Mouse (Mus musculus) liver, adult 2 months (tissue): ENCODE results near the gene P3h4. TPM values are rescaled to one million over a fixed set of nuclear protein-coding genes. Genes with fewer than 3 reads are reported as not detected.

Source experiments
- DNase-seq: peaks from one replicate; pipeline ENCODE4 v3.0.0-alpha.2; 2011; ENCODE audit warnings: low read depth, low spot score; ENCODE audit errors: extremely low read depth
- H3K27ac ChIP-seq: fragments of 200-500 bp; replicated peaks from 2 replicates; pipeline ENCODE4 v1.5.1; 2012; ENCODE audit warnings: low read depth, mild to moderate bottlenecking, control low read depth, inconsistent platforms, low read length; ENCODE audit not compliant: insufficient read depth
- H3K27me3 ChIP-seq: fragments of 200-500 bp; 2 replicates; pipeline ENCODE4 v1.6.1; 2012; ENCODE audit warnings: mild to moderate bottlenecking, moderate library complexity, low read length, inconsistent platforms; ENCODE audit not compliant: control insufficient read depth, insufficient read depth
- H3K36me3 ChIP-seq: fragments of 200-500 bp; 2 replicates; pipeline ENCODE4 v1.6.1; 2012; ENCODE audit warnings: low read length, inconsistent platforms; ENCODE audit not compliant: control insufficient read depth, insufficient read depth
- H3K4me1 ChIP-seq: fragments of 200-500 bp; 2 replicates; pipeline ENCODE4 v1.6.1; 2011; ENCODE audit warnings: low read length; ENCODE audit not compliant: control insufficient read depth, insufficient read depth
- H3K4me3 ChIP-seq: fragments of 200-500 bp; 2 replicates; pipeline ENCODE4 v1.5.1; 2011; ENCODE audit warnings: low read depth, mild to moderate bottlenecking, control low read depth, low read length, moderate library complexity; ENCODE audit not compliant: insufficient read depth
- H3K79me2 ChIP-seq: fragments of 200-500 bp; 2 replicates; pipeline ENCODE4 v1.6.1; 2012; ENCODE audit warnings: inconsistent platforms, mild to moderate bottlenecking, low read length, moderate library complexity; ENCODE audit not compliant: control insufficient read depth, insufficient read depth
- H3K9ac ChIP-seq: fragments of 200-500 bp; 2 replicates; pipeline ENCODE4 v1.6.1; 2012; ENCODE audit warnings: low read depth, mild to moderate bottlenecking, control low read depth, inconsistent platforms, low read length
- CTCF ChIP-seq: fragments of 200-500 bp; IDR thresholded peaks from 2 replicates; pipeline ENCODE4 v1.5.1; 2011; ENCODE audit warnings: low read depth, low read length, control low read depth
- POLR2A ChIP-seq: fragments of 200-500 bp; IDR thresholded peaks from 2 replicates; pipeline ENCODE4 v1.6.1; 2011; ENCODE audit warnings: low read length, control low read depth; ENCODE audit not compliant: insufficient read depth; ENCODE audit errors: extremely low read depth
- WGBS: fragments of 180-500 bp; shearing (Covaris S2); methylation state at CpG from one replicate; pipeline ENCODE4 v1.1.7; 2018; 5-methylcytosine and 5-hydroxymethylcytosine counted together
- polyA plus RNA-seq: library from polyadenylated mRNA; depleted of rRNA; stranded (reverse); fragments of >200 nt; gene quantifications from 2 replicates; pipeline ENCODE4 v1.2.3, GENCODE M21; 2012
- total RNA-seq: library from RNA; depleted of rRNA; stranded (reverse); fragments of >200 nt; gene quantifications from 2 replicates; pipeline ENCODE4 v1.2.3, GENCODE M21; 2014

P3h4 gene
- total and polyA plus RNA-seq, 2 experiments, result 1.2 TPM

- no peak overlapping the region for H3K27ac ChIP-seq
- no peak for DNase-seq
- H3K4me3 ChIP-seq, result no peak overlapping the region
- H3K4me1 ChIP-seq, result peaks cover 4% of the 10 kb centered on the region; the same call in 1 of the 2 replicates
- H3K9ac ChIP-seq, result no peak overlapping the region
- TF ChIP-seq POLR2A (no peak), CTCF (no peak)
- H3K36me3 ChIP-seq, result no peaks in the 10 kb centered on the region
- no peaks in the 10 kb centered on the region for H3K27me3 ChIP-seq
- 90% methylated on average over 8 of the region's 8 CpGs for WGBS
- H3K79me2 ChIP-seq, result no peaks in the 10 kb centered on the region
Observed at GRCm38 (mm10) chr11:100406273-100406672, 8.4 kb downstream of the P3h4 start.

GRCm38 (mm10) chr11:100404456-100405074, 10.1 kb downstream of the P3h4 start:
- H3K4me1 ChIP-seq, result peaks cover 4% of the 10 kb centered on the region; the same call in 1 of the 2 replicates
- WGBS, result 92% methylated on average over 3 of the region's 3 CpGs
- no peaks in the 10 kb centered on the region for H3K36me3 ChIP-seq
- no peak for DNase-seq
- no peak overlapping the region for H3K27ac ChIP-seq
- no peaks in the 10 kb centered on the region for H3K79me2 ChIP-seq
- no peaks in the 10 kb centered on the region for H3K27me3 ChIP-seq
- no peak for TF ChIP-seq CTCF
- no peak for TF ChIP-seq POLR2A
- H3K9ac ChIP-seq, result no peak overlapping the region
- no peak overlapping the region for H3K4me3 ChIP-seq

GRCm38 (mm10) chr11:100403445-100404134, 11.0 kb downstream of the P3h4 start:
- Histone ChIP-seq H3K36me3 (no peaks in the 10 kb centered on the region), H3K4me1 (peaks cover 4% of the 10 kb centered on the region; the same call in 1 of the 2 replicates), H3K9ac (no peak overlapping the region), H3K79me2 (no peaks in the 10 kb centered on the region), H3K27ac (no peak overlapping the region), H3K27me3 (no peaks in the 10 kb centered on the region), H3K4me3 (no peak overlapping the region)
- WGBS, result 69% methylated on average over 10 of the region's 10 CpGs
- no peak for TF ChIP-seq CTCF
- no peak for TF ChIP-seq POLR2A
- no peak for DNase-seq

- no peak for DNase-seq
- no peak overlapping the region for H3K9ac ChIP-seq
- no peaks in the 10 kb centered on the region for H3K36me3 ChIP-seq
- H3K27me3 ChIP-seq, result no peaks in the 10 kb centered on the region
- TF ChIP-seq CTCF (no peak), POLR2A (no peak)
- no peak overlapping the region for H3K27ac ChIP-seq
- no peak overlapping the region for H3K4me3 ChIP-seq
- no peaks in the 10 kb centered on the region for H3K79me2 ChIP-seq
- WGBS, result 75% methylated on average over 2 of the region's 2 CpGs
- H3K4me1 ChIP-seq, result peaks cover 6% of the 10 kb centered on the region; the same call in 1 of the 2 replicates
Observed at GRCm38 (mm10) chr11:100402682-100403081, 12.0 kb downstream of the P3h4 start.

GRCm38 (mm10) chr11:100402240-100402639, 12.4 kb downstream of the P3h4 start:
- DNase-seq, result no peak
- Histone ChIP-seq H3K4me1 (peaks cover 6% of the 10 kb centered on the region; the same call in 1 of the 2 replicates), H3K27ac (no peak overlapping the region), H3K9ac (no peak overlapping the region), H3K36me3 (no peaks in the 10 kb centered on the region), H3K79me2 (no peaks in the 10 kb centered on the region), H3K27me3 (no peaks in the 10 kb centered on the region), H3K4me3 (no peak overlapping the region)
- WGBS, result 61% methylated on average over 6 of the region's 6 CpGs
- TF ChIP-seq CTCF, result no peak

GRCm38 (mm10) chr11:100400842-100401241, 13.8 kb downstream of the P3h4 start:
- Histone ChIP-seq H3K9ac (no peak overlapping the region), H3K27me3 (no peaks in the 10 kb centered on the region), H3K36me3 (no peaks in the 10 kb centered on the region), H3K4me1 (peaks cover 12% of the 10 kb centered on the region), H3K79me2 (peaks cover 4% of the 10 kb centered on the region; the same call in 1 of the 2 replicates), H3K27ac (no peak overlapping the region), H3K4me3 (no peak overlapping the region)
- no peak for DNase-seq
- TF ChIP-seq POLR2A (no peak), CTCF (no peak)
- WGBS, result 85% methylated on average over 6 of the region's 6 CpGs
